Mouse (Mus musculus) hindbrain, embryonic 15.5 days (tissue): ENCODE measurements around the gene Mrgpre. TPM values are rescaled to one million over a fixed set of nuclear protein-coding genes. Genes with fewer than 3 reads are reported as not detected.

Experiments
- microRNA-seq: library from miRNA; unstranded; fragments of <30 nt; microRNA quantifications from one replicate; pipeline ENCODE4, GENCODE M21; 2016
- polyA plus RNA-seq: library from polyadenylated mRNA; unstranded; fragments of >200 nt; fragmentation: Nextera tagmentation; extraction: Ambion mirVana; gene quantifications from 2 replicates; pipeline ENCODE4 v1.2.1, GENCODE M21; 2015

The Mrgpre gene
- polyA plus RNA-seq, 1 experiment from 2014 or later = 11.2 TPM

Small RNA genes lying within 50 kb of the gene (microRNA-seq; reads per million reads assigned to microRNA genes)
- not detected for gene Gm22064

Other genes starting within 250 kb of the Mrgpre start
- gene Nap1l4, start 235.4 kb downstream of the Mrgpre start, polyA plus RNA-seq = 317 and 322 TPM in 2 replicates
- gene Cars, start 184.4 kb downstream of the Mrgpre start, polyA plus RNA-seq = 67.9 and 71.6 TPM in 2 replicates
- gene Tnfrsf26, start 155.8 kb downstream of the Mrgpre start, polyA plus RNA-seq = 0.25 and 0.27 TPM in 2 replicates
- 4.9 and 5.1 TPM in 2 replicates for gene Tnfrsf22, start 134.8 kb downstream of the Mrgpre start, polyA plus RNA-seq
- 0.90 and 1.6 TPM in 2 replicates for gene Tnfrsf23, start 98.6 kb downstream of the Mrgpre start, polyA plus RNA-seq
- gene Osbpl5, start 27.5 kb downstream of the Mrgpre start, polyA plus RNA-seq = 37.8 and 39.9 TPM in 2 replicates
- not detected in 2 replicates for gene Mrgprg, start 17.5 kb downstream of the Mrgpre start, polyA plus RNA-seq
- gene Nadsyn1, start 38.3 kb upstream of the Mrgpre start, polyA plus RNA-seq = 7.2 and 7.7 TPM in 2 replicates
- 78.4 and 80.3 TPM in 2 replicates for gene Dhcr7, start 38.6 kb upstream of the Mrgpre start, polyA plus RNA-seq
- gene Gm498, start 82.3 kb upstream of the Mrgpre start, polyA plus RNA-seq = not detected in 2 replicates
- 8.8 and 10.2 TPM in 2 replicates for gene Shank2, start 217.4 kb upstream of the Mrgpre start, polyA plus RNA-seq